Mouse (Mus musculus) WW6 (cell line): Measurements from ENCODE around the gene Dlg1.

Source experiments
- DNase-seq: peaks from one replicate; pipeline ENCODE4 v3.0.0-alpha.2; 2013; ENCODE audit warnings: low read depth, low spot score

Gene Dlg1

DNA sequence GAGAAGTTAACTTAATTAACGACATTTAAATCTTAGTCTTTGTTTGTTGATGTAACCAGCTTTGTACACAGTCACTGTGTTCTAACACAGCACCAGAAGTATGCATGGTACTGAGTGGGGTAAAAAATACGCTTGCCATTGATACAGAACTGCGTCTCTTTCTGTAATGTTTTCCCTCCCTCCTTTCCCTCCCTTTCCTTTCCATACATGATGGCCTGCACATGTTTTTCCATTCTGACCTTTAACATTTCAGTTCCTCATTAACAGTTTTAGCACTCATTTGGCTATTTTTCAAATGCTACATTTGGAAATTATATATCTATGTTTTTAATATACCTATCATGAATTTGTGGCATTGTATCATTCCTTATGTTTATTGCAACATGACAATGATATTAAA is 181.0 kb downstream of the Dlg1 start:
- DNase-seq, result no peak

DNA sequence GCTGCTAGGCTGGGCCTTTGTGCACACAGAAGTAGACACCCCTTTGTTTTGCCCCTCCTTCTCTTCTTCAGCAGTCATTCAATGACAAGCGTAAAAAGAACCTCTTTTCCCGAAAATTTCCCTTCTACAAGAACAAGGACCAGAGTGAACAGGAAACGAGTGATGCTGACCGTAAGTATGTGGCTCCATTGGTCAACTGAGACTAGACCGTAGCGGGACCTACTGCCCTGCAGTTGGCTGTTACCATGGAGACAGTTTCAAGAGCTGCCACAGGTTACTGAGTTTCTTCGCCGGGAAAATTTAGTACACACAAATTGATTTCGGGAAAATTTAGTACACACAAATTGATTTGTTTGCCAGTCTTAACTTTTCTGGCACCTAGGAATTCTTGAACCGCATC is 183.5 kb downstream of the Dlg1 start:
- no peak for DNase-seq

DNA sequence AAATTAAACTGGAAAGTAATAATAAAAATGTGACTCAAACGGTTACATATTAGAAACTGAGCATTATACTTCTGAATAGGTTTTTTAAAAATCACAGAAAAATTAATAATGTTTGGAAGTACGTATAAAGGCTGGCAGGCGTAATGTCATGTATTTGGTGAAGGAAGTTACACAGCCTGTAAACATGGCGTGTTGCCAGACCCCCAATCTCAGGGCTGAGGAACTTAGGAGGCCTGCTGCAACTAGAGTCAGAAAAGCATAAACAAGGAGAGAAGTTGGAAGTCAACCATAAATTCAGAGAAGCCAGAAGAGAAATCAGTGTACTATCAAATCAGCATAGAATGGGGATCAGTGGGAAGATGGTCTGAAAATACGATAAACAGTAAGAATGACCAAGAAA is 200.7 kb downstream of the Dlg1 start:
- no peak for DNase-seq

DNA sequence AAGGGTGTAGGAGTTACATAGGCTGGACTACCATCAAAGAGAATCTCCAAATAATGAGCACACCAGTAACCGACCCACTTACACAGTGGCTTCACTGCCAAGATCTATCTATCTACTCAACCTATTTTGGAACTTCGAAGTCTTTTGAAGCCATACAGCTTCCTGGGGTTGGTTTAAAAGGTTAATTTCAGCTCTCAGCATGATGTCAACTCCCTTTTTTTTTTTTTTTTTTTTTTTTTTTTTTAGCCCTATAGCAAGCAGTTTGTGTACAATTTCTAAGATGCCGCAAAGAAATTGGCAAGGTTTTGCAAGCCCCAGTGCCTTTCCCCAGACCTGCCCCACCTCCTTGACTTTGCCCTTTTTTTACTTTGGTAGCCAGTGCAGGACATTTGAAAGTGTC is 202.0 kb downstream of the Dlg1 start:
- no peak for DNase-seq

DNA sequence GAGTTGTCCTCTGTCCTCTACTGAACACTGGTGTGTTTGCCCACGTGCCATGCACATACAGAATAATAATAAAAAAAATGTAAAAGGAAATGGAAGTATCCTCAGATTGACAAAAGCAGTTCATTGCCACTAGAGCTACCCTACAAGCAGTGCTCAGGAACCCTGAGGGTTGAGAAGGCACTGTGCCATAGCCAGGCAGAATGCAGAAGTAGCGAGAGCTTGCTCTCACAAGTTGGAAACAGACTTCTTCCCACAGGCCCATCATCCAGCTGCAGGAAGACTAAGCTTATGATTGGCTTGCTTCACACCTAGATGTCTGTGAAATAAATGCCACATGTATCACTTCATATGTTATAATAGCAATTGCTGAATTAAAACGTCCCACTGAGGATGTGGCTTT is 203.7 kb downstream of the Dlg1 start:
- no peak for DNase-seq

DNA sequence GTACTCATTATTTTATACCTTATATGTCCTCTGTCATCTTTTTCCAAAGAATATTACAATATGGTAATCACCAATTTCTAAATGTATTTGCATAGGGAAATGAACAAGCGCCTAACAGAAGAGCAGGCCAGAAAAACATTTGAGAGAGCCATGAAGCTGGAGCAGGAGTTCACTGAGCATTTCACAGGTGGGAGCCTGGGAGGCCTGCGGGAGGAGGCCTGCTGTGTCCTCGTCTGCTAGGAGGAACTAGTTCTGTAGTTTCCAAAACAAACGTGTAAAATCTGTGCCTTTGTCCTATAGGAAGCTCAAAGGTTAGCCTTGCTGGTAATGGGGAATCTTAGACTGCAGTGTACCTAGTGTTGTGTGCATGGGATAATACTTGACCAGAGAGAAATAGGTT is 204.5 kb downstream of the Dlg1 start:
- no peak for DNase-seq

DNA sequence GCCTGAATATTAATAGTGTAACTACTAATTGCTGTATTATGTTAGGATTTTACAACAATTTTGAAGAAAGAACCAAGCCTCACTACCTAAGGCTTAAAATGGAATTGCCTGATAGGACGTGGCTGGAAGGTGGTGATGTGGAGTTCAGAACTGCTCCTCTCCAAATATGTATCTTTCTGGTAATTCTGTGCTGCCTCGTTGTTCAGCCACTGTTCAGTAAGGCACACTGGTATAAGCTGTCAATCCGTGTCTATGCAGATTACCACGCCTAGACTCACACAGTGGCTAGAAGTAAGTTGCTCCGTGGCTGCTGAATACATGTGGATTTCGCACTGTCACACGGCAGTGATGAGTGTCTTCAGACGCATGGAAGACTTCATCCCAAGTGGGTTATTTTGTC is 210.5 kb downstream of the Dlg1 start:
- DNase-seq, result no peak

DNA sequence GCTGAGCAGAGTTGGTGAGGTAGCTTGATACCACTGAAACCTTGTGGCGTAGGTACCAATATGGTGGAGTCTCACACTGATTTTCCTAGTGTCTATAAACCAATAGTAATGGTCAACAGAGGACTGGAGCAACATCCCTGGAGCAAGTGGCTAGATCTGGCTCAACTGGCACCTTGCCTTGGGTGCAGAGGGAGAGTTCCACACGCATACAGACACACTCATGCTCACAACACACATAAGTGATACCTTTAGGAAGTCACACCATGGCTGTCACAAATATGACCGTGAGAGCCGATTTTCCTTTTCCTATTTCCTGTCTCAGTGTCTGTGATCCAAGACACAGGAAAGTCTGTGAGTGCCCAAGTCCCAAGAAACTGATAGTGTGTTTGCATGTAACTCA is 212.1 kb downstream of the Dlg1 start:
- no peak for DNase-seq

DNA sequence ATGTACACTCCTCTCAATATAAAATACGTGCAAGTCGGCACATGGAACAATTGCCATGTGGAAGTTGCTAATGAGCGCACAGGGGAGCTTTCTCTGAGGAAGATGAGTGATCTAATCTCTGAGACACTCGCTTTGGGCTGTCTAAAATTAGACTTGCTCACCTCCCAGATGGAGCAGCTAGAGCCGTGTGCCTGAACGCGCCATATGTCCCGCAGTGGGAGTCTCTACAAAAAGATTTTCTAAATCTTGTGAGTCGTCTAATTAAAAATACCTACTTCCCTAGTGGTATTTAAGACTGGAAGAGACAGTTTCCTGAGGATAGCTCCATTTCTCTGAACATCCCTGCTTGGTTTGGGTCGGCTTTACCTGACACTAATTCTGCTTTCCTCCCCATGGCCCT is 213.1 kb downstream of the Dlg1 start:
- DNase-seq, result no peak

DNA sequence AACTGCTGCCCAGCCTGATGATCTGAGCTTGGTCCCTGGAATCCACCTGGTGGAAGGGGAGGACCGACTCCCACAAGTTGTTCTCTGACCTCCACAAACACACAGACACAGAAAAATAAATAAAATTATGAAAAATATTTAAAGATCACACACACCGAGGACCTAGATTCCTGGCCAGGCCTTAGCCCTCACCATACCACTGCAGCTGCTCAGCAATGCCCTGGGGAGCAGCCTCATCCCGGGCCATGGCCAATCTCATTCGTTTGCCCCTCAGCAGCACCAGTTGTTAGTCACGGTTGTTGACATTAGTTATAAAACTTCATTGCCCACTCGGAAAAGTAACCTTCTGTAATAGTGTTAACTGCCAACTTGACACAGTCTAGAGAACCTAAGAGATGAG is 214.8 kb downstream of the Dlg1 start:
- no peak for DNase-seq

DNA sequence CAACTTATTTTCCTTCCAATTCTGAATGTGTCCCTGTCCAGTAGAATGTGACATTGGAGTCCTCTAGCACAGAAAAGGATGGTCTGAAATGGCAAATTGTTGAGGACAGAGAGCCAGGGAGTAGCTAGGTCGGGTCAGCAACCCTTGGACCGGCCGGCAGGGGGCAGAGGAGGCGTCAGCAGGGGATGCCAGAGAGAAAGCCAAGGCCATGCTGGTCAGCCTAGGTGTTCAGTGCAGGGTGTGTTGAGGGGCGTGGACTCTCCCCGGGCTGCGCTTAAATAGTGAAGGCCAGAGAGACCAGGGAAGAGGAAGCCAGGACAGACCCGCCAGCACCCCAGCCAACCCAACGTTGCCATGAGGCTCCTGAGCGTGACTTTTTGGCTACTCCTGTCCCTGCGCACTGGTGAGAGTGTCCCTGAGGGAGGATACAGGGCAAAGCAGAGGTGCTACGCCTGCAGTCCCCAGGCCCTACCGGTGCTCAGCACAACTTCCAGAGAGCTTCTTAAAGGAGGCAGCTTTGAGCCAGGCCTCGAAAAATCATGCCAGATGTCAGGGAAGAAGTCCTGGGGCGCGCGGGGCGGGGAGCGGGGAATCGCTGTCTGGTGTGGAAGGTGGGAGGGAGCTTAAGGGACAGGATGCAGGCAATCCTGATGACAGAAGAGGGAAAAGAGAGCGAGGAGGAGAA is 215.5 kb downstream of the Dlg1 start, which contains the start of gene Meltf:
Gene Meltf, plus strand, starts transcription at position 238 of the 685 bp plus-strand sequence.
- DNase-seq, result no peak

DNA sequence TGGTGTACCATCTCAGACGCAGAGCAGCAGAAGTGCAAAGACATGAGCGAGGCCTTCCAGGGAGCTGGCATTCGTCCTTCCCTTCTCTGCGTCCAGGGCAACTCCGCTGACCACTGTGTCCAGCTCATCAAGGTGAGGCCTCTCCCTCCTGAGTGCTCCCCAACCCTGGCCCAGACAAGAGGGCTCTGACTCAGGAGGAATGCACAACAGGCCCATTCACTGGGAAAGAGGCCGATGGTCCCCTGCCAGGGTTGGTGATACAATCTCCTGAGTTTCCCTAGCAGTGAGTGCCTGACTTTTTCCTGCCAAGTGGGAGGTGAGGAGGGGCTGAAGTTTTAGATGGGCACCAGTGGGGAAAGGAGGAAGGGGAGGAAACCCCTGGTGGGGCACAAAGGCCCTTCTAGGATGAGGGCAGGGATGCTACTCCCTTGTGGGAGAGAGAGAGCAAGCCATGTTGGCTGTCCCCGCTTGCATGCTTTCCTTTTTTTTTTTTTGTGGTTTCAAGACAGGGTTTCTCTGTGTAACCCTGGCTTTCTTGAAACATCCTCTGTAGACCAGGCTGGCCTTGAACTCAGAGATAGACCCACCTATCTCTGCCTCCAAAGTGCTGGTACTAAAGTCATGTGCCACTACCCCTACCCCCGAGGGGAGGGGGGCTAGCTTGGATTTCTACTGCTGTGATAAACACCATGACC is 217.1 kb downstream of the Dlg1 start:
- no peak for DNase-seq

DNA sequence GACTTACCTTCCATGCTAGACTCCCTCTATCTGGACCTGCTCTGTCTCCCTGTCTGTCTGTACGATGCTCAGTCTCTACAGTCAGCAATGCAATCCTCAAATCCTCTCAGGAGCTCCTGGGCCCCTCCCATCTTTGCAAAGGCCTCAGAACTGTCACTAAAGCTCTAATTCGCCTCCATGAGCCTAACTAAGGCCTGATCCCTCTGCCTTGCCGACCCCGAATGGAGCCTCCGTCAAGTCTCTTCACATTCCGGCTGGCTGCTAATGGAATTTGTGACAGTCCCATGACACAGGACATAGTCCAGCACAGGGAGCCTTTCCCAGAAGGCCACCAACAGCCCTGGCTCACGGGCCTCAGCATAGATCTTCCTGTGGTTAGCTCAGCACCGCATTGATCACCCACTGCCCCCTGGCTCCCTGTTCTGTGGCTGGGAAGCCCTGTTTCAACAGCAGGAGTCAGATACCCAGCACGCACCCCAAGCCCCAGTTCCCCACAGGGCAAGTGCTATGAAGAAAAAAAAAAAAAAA is 219.2 kb downstream of the Dlg1 start:
- DNase-seq, result no peak

DNA sequence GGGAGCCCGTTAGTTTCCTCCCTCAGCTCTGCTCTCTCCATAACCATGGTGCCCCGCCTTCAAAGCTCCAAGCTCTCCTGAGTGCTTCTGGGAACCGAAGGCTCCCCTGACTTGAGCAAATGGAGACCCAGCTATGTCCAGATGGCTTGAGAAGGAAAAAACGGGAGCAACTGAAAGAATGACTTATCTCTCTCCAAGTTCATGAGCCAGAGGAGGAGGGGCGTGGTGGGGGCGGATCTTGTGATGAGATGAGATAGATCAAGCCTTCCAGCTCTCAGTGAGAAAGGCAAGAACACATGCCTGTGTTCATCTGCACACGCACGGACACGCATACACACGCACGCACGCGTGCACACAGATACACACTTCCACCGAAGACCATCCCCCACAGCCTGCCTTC is 220.1 kb downstream of the Dlg1 start:
- DNase-seq, result no peak

DNA sequence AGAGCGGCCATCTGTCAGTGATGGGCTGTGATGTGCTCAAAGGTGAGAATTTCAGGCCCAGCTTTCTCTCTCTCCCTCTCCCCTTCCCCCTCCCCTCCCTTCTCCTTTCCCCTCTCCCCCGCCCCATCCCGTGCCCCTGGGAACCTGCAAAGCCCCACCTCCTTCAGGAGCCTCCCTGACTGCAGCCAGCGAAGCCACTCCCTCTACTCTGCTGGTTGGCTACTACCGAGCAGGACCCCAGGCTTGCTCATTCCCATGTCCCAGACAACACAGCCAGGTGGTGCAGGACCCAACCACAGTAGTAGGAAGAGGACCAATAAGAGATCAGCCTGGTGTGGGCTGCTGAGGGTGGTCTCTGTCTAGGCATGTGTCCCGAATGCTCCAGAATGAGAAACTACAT is 220.7 kb downstream of the Dlg1 start:
- no peak for DNase-seq

DNA sequence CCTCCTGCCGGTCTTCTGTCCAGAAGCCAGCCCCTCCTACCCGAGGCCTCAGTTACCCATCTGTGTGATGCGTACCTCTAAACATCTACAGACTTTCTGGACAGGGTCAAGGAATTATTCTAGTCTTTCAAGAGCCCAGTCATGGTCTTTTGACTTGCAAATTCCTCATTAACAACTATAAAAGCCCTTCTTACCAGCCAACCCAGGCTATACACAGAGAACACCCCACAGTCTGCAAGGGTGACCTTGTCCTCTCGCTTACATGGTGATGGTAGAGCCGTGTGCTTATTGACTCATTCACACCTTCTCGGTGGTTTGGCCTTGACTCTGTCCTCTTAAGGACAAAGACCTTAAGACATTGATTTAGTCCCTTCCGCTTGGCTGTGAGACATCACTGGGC is 227.7 kb downstream of the Dlg1 start:
- DNase-seq, result no peak

DNA sequence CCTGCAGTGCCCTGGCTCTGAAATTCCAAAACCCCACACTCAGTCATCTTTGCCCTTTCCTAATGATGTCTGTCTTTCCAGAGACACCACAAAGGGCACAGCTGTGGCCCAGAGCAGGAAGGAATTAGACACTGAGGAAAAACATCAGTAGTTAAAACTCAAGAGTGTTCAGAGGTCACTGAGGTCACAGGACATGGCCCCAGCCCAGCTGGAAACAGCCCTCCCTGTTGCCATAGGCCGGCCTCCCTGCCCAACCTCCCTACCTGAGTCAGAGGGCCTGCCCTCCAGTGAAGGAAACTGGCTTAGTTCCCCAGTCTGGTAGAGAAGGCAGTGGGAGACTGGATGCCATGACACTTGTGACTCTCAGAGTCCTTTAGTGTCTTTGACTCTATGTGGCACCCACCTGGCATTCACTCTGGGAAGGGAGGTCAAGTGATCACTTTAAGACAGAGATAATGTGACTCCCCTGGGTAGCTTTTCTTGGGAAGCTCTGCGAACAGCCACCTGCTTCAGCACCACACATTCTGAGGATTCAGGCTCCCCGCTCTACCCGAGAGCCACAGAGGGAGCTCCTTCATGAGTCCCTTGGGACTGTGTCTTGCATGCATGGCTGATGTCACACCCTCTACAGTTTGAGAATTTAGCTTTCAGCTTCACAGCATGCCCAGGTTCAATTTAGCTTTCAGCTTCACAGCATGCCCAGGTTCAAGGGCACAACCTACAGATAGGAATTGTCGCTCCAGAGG is 230.3 kb downstream of the Dlg1 start:
- DNase-seq, result no peak

DNA sequence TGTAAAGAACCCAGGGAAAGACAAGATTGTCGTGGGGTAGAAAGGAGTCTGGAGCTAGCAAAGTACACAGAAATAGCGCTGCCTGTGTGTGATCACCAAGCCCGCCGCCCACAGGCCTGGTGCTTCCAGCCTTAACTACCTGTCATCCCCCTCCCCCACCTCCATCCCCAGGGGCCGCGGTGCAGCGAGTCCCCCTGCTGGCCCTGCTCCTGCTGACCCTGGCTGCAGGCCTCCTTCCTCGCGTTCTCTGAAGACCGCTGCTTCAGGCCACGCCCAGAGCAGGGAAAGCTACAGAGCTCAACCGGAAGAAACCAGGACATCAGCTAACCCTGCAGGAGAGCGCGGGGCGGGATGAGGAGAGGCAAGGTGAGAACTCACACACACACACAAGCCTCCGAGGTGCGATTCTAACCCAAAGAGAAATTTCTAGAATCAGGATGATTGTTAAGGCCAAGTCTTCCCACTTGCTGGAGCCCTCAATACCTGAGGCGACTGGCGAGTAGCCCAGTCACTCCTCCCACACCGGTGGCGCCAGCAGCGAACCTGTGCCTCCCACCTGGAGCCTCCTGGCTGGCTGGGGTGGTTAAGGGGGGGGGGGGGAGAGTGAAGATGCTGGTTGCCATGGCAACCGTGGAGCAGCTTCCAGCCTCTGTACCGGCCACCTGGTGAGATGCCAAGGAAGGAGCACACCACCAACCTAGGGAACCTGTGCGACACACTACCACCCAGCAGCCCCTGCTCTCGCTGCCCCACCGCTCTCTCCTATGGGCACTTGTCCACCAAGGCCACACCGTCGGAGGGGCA is 233.9 kb downstream of the Dlg1 start:
- no peak for DNase-seq

DNA sequence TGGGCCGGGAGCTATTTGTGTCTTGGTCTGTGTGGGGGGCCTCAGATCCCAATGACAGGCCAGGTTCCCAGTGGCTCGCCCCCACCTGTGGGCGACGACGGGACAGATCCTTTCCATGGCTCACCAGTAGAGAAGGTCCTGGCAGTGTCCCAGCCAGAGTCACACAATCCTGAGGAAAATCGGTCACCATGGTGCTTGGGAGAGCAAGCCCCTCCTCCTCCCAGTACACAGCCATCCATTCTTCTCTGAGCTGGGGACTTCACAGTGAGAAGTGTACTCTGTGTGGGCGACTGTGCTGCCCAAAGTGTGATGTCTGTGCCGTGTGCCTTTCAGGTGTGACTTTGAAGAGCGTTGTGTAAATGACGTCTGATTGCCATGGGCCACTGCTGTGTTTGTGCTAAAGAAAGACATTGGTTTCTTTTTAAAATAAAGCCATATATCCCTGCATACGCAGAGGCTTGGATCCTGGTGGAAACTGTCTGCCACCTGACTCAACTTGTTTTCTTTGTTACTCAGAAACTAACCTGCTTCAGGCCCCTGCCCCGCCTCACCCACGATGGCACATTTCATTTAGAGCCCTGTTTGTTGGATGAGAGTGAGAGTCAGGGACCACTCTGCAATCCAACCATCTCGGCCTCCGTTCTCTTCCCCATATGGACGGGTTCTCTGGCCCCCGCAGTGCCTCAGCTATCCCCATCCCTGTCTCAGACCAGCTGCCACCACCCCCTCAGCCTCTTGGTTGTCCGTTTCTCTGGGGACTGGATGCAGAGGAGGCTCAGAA is 235.5 kb downstream of the Dlg1 start:
- no peak for DNase-seq

DNA sequence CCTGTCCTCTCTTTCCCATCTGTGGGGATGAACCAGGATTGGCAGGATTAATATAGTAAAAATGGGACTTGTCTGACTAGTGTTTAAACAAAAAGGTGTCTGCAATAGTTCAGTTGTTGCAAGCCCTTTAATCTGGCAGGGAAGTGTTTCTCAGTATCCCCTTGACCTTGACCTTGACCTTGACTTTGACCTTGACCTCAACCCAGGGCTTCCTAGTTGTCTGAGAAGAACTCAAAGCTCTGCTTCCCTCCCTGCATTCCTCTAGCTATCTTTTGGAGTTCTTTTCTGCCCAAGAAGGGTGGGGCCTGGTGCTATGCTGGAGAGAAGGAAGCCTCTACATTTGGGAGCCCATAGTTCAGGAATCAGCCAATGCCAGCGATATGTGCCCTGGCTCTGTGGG is 238.6 kb downstream of the Dlg1 start:
- no peak for DNase-seq

DNA sequence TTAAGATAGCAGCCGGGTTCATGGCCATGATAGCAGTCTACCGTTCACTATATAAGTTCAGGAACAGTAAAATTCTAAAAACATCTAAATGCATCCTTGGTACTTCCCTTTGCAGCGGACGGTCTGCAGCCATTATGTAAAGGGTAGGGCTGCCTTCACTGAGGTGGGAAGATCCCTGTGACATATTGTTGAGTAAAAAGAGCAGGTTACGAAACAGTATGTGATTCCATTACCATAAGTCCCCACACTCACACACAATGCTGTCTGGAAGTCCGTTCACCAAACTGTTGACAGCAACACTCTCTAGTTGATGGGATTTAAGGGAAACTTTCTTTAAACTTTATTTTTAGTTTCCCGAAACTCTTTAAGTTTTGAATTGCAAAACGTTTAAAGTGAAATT is 240.0 kb downstream of the Dlg1 start:
- DNase-seq, result no peak
